Mouse (Mus musculus) spleen, postnatal 36 days (tissue): ENCODE results near the gene Tet2.
"Not testable (repeated sequence)": the region's sequence is repeated elsewhere in the genome, so short reads cannot be mapped to it uniquely, and the experiment has no call there.

Experiments
- DNase-seq, 2 experiments: peaks; one replicate each; pipeline ENCODE4 v3.0.0; 2022; ENCODE audit warnings: low spot score in 2 of 2, mixed read lengths in 1 of 2

Tet2 gene

DNA sequence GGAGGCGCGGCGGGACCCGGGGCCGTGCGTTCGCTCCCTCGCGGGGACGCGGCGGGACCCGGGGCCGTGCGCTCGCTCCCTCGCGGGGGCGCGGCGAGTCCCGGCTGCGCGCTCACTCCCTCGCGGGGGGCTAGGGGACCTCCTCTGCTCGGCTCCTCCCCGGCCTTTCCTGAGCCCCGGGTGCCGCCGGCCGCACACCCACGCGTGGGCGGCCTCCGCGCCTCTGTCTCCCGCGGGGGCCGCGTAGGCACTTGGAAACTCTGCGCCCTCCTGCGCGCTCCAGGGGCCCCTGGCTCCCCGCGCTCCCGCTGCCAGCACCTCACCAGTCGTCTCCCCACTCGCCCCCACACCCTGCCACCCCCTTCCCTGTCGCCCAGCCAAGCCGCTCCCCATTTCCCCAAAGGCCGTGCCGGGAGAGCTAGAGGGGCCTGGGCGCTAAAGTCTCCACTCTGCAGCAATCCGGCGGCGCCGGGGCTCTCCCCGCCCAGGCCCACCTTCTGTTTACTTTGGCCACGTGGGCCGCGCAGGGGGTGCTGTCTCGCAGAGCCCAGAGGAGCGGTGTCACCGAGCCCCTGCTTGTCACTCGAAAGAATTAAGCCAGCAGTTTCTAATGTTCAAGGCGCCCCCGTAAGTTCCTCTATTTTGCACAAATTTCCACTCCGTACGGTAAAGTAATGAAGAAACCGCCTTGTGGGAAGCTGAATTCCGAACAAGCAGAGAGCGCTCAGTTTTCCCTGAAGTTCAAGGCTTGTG is at the start of gene Tet2:
TSS of gene Tet2 (minus strand) at position 589 of the 753 bp plus-strand sequence.
- DNase-seq: peak; percentile 44 to 58

DNA sequence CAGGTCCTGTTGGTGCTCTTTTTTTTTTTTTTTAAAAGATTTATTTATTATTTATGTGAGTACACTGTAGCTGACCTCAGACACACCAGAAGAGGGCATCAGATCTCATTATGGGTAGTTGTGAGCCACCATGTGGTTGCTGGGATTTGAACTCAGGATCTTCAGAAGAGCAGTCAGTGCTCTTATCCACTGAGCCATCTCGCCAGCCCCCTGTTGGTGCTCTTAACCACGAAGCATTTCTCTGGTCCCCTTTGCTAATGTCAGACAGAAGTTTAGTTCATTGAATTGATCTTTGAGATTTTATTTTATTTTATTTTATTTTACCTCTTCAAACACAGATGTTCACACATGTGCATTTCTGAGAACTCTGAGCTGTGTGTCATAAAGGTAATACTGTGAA is 48.1 kb upstream of the Tet2 start:
- DNase-seq: not testable (repeated sequence)

DNA sequence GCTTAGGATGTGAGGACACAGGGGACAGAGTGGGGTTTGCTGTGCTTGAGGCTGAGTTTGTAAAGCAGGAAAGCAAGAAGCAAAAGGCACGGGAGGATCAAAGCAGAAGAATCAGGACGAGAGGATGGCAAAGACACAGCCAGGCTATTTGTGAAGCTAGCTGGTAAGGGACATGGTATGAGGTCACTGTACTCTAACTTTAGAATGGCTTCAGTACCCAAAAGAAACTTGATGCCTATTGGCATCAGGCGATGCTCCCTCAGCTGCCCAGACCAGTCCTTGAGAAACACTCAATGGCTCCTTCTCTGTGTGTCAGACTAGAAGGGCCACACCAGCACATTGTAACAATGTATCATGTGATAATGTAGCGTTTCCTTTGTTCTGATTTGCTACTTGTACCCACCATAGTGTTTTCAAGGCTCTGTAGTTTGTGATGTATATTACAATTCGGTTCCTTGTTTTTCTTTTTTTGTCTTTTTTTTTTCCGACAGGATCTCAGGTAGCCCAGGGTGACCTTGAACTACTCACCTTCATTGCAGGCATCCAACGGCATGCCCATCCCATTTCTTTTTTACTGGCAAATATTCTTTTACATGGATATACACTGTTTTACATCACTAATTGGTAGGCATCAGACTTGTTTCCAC is 45.7 kb upstream of the Tet2 start:
- DNase-seq: no peak

DNA sequence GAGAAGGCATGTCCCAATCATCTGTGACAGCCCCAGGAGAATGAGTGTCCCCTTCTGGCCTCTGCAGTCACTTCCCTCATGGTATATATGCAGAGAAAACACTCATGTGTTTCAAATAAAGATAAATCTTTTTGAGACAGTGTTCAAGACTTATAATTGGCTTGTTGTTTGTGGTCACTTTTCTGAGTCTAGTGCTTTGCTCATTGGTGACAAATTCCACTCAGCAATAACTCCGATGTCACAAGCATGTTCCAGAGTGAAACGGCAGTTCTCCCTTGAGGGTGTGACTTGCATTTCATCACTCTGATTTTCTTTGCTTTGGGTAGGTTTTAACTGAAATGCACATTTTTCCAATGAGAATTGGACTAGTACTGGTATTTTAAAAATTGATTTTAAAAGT is 40.1 kb upstream of the Tet2 start:
- no peak for DNase-seq

DNA sequence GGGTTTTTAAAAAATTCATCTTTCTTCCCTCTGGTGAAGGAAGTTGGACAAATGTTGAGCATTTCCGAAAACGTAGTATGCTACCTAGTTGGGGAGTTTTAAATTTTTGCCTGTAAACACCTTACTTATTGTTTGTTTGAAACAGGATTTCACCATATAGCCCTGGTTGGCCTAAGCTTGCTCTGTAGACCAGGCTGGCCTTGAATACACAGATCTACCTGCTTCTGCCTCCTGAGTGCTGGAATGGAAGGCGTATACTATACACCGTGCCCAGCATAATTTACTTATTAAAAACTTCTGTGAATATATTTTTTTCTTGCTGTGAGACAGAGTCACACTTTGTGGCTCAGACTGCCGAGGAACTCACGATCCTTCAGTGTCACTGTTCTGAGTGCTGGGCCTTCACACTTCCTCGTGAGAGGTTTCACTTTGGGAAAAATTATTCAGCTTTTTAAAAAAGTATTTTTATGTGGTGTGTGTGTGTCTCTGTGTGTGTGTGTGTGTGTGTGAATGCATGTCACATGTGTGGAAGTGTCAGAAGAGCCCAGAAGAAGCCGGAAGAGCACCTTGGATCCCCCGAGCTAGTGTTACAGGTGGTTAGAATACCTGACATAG is 38.6 kb upstream of the Tet2 start:
- no peak for DNase-seq

DNA sequence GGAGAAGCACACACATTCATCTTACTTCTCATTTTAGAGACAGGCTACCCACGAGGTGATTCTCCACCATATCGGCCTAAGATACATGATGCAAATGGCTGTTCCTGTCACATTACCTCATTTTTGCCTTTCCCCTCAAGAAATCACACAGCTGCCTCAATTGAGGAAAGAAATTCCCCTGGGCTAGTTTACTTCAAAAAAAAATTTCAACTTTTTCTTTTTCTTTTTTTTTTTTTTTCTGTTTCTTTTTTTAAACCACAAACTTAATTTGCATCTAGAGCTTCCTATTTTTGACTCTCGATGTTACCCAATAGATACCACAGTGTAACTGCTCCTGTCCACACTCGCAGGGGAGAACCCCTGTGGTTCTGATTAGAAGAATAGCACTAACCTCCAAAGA is 38.0 kb upstream of the Tet2 start:
- peak; percentile 70 to 78 for DNase-seq

DNA sequence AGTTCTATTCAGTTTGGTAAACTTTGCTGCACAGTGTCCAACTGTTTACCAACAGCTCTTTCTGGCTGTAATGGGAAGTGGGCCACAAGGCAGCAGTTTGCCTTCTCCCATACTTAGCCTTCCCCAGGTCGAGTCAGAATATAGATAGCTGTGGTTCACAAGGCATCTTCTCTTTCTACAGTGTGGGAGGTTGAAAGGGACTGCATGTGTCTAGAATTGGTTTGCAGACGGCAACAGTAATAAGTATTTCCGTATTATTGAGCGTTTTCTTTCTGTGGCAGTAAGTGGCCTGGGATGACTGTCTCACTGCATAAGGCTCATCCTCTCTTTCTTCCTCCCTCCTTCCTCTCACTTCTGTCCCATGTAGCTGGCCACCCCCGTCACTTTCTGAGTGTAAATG is 37.2 kb upstream of the Tet2 start:
- DNase-seq: no peak

DNA sequence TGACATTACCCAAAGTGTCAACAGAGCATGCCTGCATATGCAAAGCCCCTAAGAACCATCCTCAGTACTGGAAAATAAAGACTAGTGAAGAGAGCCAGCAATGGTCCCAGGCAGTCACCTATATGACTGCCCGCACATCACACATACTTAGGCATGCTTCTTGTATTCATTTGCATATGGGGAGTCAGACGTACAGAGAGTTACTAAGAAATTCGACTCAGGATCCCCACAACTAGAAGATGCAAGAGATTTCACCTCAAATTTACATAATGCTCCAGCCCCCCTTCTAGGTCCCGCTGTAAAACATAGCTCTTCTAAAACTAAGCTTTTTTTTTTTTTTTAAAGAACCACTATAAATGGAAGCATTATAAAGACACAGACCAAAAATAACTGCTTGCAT is 36.6 kb upstream of the Tet2 start:
- DNase-seq: no peak

DNA sequence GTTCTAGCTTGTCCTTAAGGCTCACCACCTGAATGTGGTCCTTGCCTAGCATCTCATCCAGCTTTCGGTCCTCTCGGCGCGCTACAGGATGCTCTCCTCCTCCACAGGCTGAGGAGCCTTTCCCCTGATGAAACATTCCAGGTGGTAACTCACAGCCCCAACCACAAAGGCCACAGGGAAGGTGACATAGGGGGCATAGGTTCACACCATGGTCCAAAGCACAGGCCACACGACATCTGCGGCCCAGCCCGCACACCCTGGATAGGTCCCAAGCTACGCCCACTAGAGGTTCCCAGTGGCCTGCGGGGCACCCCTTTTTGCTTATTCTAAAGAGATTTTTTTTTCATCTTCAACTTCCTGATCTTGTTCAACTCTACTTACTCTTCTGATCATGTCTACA is 34.7 kb upstream of the Tet2 start:
- DNase-seq: no peak

DNA sequence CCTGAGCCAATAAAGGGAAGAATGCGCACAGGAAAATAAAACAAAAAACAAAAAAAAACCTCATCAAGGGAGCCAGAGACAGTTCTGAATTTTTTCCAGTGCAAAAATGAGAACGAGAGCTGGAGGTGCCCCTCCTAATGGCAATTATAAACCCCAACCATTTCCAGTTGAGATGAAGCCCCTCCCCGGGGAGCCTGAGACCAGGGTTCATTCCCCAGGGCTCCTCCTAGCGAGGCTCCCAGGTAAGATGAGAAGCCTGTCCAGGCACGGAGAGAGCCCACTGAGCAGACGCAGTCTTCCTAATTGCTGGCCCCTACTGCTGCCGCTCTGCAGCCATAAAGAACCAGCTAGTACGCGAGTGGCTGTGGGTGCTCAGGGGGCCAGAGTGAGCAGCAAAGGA is 34.2 kb upstream of the Tet2 start:
- no peak for DNase-seq

DNA sequence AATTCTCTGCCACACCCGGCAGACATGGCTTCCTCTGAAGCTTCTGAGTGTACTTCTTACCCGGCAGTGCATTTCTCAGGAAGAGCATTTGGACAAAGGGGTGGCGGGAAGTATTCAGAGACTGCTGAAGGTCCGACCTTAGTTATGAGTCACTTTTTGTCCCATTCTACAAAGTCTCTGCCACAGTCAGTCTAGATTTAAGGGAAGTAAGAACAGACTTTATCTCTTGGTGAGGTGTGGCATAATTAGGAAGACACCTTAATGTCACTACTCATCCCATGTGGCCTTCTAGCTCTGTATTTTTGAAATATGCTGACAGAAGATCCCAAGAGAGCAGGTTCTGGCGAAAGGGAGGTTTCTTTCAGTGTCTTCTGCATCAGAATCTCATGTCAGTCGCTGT is 30.0 kb upstream of the Tet2 start:
- DNase-seq: no peak

DNA sequence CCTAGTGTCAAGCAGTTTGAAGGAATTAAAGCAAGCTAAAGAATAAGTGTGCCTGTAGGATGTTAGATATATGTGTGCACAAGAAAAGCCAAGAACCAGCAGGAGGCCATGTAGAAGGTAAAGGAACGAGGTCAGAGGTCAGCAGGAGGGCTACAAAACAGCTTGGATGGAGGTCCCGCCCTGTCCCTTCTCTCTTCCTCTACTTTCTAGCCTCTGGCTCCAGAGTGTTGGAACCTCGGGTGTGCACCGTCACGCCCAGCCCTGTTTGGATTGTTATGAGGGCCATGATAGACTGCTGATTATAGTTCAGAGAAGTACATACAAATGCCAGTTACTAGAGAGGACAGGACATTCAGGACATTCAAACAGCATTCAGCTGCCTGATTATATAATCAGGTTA is 27.0 kb upstream of the Tet2 start:
- no peak for DNase-seq

DNA sequence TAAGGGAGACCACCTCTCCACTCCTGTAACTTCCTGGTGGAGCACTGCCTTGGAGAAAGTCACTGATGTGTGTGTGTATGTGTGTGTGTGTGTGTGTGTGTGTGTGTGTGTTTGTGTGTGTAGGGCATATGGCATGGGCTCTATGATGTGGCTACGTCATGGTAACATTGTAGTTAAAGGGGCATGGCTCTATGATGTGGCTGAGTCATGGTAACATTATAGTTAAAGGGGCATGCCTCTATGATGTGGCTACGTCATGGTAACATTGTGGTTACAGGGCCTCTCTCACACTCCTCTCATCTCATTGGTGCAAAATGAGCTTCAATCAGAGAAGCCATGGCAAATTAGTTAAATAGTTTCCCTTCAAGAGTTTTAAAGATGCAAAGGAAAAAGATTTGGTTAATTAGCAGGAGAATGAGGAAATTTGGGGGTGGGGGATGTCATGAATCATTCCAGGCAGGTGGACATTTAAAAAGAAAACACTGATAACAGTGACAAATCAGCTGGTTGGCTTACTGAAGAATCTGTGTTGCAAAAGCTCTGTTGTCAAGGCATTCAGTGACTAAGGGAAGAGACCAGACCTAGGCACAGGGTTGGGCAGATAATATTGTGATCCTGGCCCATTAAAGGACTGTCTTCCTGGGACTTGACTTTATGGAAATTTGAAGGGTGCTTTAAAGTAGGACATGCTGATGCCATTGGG is 18.7 kb upstream of the Tet2 start:
- DNase-seq: no peak

DNA sequence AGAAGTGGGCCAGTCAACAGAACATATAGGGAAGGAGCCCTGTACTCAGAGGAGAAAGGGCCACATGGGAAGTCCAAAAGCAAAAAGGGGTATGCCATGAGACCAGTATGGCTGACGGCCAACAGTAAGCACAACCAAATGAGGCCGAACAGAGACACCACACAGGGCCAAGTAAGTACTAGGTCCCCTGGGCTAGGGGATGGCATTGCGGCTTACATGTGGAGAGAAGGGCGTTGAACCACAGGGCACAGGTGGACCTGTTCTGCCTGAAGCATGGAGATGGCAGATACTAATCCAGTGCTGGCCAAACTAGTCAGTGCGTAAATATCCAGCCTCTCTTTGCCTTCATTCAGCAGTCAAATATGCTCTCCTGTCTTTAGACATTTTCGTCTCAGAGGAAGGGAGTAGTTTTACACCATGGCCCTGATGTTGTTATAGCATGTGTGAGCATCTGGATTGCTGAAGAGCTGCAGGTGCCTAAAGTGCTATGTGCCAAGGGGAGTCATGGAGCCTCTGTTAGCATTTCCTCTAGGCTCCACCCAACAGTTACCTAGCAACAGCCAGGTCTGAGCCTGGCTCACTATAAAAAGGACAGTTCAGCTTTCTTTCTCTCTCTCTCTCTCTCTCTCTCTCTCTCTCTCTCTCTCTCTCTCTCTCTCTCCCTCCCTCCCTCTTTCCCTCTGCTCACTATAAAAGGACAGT is 14.6 kb upstream of the Tet2 start:
- no peak for DNase-seq

DNA sequence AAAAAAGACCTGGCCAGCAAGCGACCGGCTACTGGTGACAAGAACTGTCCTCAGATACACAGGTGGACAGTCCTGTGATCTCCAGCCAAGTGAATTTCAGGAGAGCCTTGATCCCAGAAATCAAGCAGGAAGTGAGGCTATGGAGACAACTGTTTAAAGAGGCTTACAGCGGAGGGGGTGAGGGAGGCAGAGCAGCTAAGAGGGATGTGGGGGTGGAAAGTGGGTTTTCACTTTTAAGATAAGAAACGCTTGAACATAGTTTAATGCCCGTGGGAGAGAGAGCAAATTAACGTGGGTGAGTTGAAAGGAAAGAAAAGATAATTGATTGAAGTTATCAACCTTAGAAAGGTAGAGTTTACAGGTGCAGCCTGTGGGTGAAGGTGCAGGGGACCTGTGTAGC is 12.7 kb upstream of the Tet2 start:
- DNase-seq: no peak

DNA sequence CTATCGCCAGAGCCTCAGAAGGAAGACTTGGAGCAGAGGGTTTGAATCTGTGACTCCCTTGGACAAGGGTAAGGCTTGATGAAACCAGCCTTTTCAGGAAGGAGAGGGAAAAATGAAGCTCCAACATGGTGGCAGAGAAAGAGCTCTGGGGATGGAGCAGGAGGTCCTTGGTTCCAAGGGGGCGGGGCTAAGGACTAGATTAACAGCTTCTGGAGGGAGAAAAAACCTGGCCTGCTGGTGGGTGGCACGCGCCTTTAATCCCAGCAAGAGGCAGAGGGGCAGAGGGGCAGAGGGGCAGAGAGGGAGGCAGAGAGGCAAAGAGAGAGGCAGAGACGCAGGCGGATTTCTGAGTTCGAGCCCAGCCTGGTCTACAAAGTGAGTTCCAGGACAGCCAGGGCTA is 12.2 kb upstream of the Tet2 start:
- DNase-seq: no peak

DNA sequence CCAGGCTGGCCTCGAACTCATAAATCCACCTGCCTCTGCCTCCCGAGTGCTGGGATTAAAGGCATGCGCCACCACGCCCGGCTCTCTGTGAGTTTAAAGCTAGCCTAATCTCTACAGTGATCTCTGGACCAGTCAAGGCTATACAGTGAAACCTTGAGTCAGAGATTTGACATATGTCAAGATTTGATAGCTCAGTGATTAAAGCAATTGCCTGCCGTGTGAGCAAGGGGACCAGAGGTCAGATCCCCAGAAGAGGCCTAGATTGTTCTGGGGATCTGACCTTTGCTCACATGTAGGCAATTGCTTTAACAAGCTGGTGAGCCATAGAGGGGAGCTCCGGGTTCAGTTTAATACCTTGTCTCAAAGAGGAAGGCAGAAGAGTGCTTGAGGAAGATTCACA is 10.4 kb upstream of the Tet2 start:
- DNase-seq: no peak

DNA sequence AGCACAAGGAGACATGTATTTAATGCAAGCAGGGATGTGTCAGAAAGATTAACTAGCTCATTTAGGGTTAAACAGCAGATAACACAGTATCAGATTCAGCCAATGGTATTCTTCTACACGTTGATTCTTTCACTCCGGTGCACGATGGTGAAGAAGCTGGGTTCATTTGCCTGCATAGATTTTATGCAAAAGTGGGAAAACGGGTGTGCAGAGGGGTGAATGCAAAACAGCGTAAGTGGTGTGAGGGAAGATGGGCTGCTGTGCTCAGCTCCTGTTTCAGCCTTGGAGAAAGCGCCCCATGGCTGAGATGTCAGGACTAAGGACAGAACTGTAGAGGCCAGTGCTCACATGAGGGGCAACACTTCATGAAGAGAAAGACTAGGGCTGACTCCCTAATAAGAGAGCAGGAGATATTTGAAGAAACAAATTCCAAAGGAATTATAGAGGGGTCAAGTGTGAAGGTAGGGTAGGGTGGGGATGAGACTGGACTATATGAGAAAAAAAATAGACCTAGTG is 9.7 kb upstream of the Tet2 start:
- no peak for DNase-seq

DNA sequence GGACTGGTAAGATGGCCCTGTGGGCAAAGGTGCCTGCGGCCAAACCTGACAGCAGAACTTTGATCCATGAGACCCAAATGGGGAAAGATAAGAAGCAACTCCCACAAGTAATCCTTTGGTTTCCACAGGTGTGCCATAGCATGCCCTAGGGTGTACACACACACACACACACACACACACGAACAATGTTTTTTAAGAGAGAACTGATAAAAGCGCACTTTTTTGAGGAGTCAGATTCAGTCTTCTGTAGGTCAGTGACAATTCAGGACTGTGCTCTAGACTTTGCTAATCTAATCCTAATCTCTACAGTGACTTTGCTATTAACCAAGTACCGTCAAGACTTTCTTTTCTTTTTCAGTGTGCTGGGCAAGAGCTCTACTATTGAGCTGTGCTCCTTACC is 9.2 kb upstream of the Tet2 start:
- no peak for DNase-seq

DNA sequence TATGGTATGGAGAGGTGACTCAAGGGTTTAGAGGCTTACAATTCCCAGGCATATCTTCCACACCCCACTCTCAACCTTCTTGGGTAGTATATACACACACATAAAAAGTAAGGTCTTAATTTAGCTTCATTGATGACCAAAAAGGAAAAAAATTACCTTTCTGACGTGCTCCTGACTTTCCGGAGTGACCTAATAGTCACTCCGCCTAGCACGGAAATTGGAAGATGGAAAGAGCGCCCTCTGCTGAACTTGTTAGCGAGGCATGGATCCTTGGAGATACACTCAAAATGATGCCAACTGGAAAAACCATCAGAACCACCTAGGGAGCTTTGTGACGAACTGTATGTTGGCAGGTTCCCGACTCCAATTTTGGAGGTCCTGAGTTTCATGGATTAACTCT is 7.0 kb upstream of the Tet2 start:
- no peak for DNase-seq

DNA sequence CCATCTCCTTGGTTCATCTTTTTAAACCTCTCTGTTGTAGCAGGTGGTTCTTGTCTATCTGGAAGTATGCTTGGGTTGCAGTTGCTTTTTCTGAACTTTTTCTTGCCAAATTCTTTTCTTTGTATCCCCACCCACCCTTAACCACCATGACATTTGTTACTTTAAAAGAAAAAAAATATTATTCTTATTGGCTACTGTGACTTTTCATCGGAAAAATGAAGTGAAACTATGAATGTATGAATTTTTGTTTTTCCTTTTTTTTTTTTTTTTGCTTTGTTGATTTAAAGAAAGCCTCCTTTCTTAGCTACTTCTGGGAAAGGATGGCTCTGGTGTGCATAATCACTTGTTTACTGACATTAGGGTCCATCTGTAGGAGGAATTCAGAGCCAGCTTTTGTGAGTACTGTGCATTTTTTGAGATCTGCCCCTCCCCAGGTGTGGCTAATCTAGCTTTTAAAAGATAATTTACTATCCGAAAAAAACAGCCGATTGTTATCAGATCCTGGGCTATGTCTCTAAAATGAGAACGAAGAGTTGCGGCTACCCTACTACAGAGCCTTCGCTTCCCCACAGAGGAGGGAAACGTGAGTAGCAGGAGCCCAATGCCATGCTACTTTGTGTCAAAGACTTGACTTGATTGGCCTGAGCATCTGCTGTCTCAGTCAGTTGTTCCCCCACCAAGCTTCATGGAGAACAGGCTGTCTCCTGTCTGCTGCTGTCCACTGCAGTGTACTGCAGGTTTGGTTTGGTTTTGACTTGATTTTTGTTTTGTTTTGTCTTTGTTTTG is 4.6 kb upstream of the Tet2 start:
- no peak for DNase-seq
